Mouse (Mus musculus) c-Kit-positive CD71-positive TER-119-positive erythroid progenitor cells, embryonic 14.5 days (primary cell): ENCODE measurements around the gene Cd8b1.

Experiments
- DNase-seq: peaks from one replicate; pipeline ENCODE4 v3.0.0-alpha.2; 2013; ENCODE audit warnings: low spot score

Gene Cd8b1

DNA sequence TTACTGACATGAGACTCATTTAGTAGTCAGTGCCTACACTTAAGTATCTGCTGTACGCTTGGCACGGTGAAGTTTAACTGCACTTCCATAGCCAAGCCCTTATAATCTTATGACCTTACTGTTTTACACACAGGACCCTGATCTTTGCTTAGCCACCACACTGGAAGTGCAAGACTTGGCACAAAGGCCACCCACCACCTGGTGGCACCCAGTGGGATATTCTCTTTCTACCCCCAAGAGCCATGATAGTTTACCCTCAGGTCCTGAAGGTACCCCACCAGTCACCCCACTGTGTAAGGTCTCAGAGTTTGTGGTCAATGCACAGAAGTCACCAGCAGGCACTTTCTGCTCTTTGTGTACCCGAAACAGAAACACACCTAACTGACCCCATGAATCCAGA lies 28.6 kb downstream of the Cd8b1 start:
- DNase-seq = no peak

DNA sequence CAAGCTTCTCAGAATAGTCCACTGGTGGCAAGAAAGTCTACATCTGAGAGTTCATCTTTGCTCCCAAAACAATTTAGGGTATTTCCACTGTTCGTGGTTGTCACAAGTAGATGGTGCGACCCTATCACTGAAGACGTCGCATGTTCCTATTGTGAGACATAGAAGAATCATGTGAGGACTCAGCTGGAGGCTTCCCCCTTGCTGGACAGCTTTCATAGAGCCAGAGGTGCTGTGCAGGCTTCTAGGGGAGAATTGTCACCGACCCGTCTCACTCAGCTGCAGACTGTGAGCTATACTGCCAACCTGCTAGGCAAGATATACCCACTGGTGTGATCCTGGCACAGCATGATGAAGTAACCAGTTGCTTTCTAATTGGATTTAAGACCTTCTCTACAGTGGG lies 29.6 kb downstream of the Cd8b1 start:
- no peak for DNase-seq

DNA sequence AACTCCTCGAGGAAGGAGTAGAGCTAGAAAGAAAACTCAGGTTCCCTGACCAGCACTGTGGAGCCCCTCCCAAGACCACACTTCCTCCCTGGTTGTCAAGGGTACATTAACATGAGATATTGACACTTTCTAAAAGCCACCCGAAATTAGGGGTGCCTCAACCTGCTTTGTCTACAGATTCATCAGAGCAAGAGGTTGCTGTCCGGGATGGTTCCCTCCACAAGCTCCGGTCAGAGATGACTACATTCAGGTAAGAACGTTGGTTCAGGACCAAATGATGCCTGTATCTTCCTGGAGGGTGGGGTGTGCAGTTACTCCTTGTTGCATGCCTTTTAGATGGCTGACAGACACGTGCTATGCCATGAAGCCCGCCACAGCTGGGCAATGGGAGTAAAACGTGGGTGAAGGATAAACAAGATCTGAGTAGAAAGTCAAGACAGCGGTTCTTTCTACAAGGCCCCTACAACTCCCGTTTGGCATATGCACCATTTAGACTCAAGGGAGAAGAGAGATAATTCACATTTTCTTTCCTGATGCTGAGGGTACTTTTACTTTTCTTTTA lies 30.4 kb downstream of the Cd8b1 start:
- no peak for DNase-seq

DNA sequence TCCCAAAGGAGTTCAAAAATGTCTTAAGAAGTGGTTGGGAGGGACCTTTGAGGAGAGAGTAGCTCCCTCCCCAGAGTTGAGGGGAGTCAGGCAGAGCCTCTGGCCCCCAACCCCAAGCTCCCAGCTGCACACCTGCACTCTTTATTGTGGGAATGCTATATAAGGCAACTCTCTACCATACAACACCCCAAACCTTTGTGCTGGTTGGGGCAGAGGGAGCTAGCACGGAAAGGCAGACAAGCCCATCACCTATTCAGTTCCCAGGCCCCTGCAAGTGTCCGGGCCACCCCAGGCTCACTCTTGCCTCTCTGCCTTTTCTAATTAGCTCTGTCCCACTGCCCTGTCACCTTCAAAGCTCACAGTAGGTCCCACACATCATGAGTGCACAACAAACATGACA lies 31.1 kb downstream of the Cd8b1 start:
- no peak for DNase-seq

DNA sequence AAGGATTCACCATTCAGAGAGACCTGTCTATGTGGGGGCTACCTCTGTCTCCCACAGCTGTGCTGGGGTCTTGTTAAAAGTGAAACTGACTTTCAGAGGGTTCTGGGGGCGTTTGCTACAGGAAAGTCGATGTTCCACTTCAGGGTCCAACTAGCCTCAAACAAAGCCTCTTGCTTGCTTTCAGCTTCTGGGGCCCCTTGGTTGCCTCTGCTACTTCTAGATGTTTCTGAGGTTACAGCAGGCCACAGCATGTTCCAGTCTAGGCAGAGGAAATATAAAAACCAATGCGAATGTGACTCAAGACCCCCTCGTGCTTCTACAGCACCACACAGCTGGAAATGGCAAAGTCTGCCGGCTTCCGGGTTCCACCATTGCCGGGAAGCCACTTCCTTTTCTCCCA lies 34.9 kb downstream of the Cd8b1 start:
- no peak for DNase-seq

DNA sequence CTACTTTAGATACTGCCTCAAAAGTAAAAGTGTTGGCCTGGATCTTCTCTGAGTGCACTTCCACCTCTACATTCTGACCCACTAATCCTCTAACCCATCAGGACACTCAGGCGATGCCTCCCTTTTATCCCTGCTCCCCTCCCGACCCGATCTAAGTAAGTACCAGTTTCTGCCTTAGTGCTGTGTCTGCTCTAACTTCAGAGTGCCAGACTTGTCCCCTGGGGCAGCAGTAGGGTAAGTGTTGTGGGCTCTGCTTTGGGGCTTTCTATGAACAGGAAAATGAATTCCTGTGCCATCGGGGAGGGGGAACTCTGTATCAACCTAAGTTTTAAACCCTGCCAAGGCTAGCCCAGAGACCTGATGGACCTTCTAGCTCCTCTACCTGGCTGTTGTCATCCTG lies 37.6 kb downstream of the Cd8b1 start:
- DNase-seq = no peak

DNA sequence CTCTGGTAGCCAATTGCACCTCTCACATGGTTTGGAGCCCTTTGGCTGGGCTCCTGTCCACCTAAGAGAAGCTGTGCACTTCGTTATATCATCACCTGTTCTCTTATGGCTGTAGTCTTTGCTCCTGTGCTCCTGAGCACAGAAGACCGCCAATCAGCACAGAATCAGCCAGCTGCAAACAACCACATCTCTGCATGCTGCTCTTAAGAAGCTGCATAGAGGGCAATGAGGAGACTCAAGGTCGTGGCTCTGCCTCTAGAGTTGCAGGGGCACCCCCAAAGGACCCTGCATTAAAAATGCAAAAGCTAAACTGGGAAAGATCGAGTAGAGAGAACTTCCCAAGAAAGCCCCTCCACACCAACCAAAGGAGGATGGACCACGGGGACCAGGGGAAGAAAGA lies 38.2 kb downstream of the Cd8b1 start:
- no peak for DNase-seq

DNA sequence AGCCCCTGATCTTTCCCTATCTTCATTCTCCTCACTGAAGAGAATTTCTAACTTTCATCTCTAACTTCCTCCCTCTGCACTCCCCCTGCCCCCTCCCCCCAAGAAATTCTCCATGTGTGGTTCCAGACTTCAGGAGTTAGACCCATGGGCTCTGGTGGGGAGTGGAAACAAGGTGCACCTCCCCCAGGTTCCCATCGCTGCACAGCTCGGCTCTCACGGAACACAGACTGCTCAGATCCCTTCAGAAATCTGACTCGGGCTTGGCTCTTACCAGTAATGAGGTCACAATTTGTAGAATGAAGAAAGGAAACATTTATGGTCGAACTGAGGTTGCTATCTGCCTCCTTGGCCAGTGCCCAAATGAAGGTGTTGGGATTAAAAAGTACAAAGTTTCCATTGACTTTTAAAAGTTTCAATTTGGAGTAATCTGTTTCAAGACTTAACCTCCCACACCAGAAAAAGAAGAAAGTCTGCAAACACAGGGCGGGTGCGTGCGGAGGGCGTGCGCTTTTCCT lies 38.6 kb downstream of the Cd8b1 start:
- no peak for DNase-seq

DNA sequence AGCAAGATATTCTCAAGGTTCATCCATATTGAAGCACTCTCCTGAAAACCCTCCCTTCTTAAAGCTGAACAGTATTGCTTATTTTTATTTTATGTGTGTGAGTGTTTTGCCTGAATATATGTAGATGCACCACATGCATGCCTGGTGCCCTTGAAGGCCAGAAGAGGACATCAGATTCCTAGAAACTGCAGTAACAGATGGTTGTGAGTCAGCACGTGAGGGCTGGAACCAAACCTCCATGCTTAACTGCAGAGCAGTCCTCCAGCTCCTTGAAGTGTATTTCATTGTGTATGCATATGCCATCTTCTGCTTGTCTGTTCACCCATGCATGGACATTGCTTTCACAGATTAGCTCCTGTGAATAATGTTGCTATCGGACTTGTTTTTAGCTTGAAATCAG lies 41.4 kb downstream of the Cd8b1 start:
- DNase-seq = no peak

DNA sequence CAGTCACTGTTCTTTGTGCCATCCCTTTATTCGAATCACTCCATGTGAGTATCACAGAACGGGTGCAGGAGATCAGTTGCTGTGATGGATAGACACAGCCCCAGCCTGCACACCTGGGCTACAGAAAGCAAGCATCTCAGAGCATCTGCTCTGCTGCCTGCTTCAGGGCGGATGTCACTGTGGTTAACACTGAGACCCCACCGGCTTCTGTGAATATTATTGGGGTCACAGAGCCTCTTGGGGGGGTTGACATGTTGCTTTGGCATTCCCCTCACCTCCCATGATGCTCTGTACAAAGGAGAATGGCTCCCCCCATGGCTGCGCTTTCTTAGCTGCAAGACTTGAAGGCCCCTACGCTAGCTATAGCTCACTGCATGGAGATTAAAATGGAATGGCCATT lies 46.8 kb downstream of the Cd8b1 start:
- no peak for DNase-seq

DNA sequence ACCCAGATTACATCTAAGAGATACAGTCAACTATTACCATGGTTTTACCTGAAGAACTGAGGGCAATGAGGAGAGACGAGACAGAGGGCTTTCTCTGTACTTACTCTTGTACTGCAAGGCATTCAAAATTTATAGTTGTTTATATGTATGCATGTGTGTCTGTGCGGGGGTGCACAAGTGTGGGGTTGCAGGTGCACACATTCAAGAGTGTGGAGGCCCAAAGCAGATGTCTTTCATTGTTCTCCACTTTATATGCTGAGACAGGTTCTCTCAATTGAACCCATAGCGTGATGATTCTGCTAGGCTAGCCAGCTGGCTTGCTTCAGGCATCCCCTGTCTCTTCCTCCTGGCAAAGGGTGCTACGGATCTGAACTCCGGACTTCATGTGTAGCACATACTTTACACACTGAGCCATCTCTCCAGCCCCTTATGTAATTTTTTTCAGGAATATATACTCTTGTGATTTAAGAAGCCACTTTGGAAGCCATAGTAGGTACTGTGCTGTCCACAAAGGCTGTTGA lies 48.6 kb downstream of the Cd8b1 start:
- DNase-seq = no peak

DNA sequence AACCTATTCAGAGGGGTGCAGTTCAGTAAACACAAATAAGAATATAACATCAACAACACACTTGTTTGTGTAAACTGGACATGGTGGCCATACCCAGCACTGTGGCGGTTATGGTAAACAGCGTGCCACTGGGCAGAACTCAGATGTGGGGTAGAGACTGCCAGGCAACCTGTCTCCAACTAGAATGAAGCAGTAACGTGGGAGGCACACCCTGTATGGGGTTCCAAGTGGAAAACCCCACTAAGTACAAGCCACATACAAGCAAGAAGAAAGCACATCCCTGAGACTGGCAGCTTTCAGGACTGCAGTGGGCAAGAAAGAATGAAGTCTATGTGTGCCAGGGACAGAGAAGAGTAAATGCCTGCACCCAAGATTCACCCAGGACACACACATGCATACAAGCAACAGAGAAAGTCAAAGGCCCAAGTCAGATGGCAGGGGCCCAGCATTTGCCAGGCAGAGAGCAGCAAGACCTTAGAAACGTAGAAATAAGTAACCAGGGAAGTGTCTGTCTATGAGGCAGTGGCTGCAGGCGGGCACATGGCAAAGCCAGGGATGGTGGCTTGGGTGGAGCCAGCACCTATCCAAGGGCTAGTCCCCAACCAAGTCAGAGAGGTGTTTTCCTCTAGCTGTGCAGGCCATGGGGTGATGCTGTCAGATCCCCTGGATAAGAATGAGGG lies 49.6 kb downstream of the Cd8b1 start:
- DNase-seq = no peak

DNA sequence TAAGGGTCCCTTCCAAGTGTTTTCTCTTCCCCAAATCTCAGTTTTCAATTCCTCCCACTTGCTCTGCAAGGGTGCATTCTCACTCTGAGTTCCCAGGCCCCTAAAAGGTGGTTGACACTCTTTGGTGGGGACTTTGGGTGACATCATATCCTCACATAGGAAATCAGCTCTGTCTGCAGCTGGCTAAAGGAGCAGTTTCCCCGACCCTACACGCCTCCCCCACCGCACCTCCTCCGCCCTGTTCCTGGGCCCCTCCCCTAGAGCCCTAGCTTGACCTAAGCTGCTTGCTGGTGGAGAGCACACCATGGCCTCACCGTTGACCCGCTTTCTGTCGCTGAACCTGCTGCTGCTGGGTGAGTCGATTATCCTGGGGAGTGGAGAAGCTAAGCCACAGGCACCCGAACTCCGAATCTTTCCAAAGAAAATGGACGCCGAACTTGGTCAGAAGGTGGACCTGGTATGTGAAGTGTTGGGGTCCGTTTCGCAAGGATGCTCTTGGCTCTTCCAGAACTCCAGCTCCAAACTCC lies 50.7 kb downstream of the Cd8b1 start, which contains the start of gene Cd8a:
Gene Cd8a (plus strand): TSS at position 179 of the 527 bp plus-strand sequence.
- no peak for DNase-seq

DNA sequence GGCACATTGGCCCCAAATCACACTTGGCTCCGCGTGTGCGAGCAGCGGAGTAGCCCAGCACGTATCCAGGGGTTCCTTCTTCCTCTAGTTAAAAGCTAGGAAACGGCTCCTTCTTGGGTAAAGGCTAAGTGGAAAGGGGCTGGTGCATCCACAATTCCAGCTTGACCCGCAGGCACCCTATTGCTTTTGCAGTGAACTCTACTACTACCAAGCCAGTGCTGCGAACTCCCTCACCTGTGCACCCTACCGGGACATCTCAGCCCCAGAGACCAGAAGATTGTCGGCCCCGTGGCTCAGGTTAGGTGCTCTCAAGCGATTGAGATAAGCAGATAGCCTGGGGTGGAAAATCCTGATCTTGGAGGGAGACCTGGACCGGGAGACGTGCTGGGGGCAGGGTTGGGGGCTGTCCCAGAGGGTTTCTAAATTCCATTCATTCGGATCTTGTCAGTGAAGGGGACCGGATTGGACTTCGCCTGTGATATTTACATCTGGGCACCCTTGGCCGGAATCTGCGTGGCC lies 51.8 kb downstream of the Cd8b1 start:
- DNase-seq = no peak

DNA sequence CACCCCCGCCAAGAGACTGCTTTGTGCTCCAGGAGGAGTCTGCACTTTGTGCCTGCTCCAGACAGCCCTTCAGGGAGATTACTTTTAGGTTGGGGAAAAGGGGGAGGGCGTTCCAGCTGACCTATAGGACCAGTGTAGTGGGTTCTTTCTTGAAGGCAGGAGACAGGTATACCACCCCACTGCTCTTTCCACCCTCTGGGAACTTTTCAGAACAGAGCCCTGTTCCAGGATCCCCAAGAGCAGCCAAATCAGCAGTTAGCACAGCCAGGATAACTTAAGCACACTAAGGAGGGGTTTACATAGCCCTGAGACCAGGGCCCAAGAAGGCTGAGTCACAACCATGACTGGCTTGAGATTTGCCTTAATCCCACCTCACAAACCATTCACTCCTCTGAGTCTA lies 52.3 kb downstream of the Cd8b1 start:
- no peak for DNase-seq

DNA sequence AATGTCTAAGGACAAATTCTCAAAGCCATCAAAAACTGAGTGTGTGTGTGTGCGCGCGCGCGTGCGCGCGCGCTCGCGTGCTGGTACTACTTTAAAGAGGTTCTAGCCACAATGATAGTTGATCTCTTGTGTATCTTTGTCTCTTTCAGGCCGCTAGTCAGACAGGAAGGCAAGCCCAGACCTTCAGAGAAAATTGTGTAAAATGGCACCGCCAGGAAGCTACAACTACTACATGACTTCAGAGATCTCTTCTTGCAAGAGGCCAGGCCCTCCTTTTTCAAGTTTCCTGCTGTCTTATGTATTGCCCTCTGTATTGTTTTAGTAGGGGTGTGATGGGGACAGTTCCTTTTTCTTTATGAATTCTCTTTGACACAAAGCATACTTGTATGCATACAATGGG lies 54.1 kb downstream of the Cd8b1 start:
- DNase-seq = no peak

DNA sequence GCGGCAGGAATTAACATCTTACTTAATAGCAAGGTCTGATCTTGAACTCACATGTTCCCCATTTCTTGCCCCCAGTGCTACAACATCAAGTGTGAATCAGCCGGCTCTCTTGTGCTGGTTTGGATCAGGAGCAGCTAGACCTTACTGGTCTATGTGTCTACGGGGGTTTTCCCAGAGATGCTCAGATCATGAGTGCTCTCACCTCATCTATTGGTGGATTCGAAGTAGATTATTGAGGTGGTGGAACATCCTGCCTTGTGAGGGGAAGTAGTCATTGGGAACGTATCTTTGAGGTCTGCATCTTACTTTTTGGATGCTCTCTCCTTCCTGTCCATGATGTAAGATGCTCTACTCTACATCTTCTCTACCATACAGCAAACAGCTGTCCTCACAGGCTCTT lies 59.1 kb downstream of the Cd8b1 start:
- DNase-seq = no peak
